Mouse (Mus musculus) limb, embryonic 11.5 days (tissue): ENCODE data around the gene Spata21. TPM values are rescaled to one million over a fixed set of nuclear protein-coding genes. Genes with fewer than 3 reads are reported as not detected.
A peak's percentile ranks its signal among the peaks of the same experiment; 100 is the strongest.

ENCODE experiments used
- ATAC-seq: fragments of 200-750 bp; cut with Nextera tagmentation; 2 replicates; pipeline ENCODE4 v1.8.0; 2017; ENCODE audit warnings: low read depth; ENCODE audit not compliant: insufficient number of reproducible peaks, low FRiP score, low TSS enrichment
- DNase-seq: peaks from one replicate; pipeline ENCODE4 v3.0.0-alpha.2; 2015; ENCODE audit warnings: low spot score
- H3K27ac ChIP-seq: fragments of 300-500 bp; sonication (generic); replicated peaks from 2 replicates; pipeline ENCODE4 v1.5.1; 2014; ENCODE audit warnings: low read depth, mild to moderate bottlenecking, low read length
- H3K27me3 ChIP-seq: fragments of 300-500 bp; sonication (generic); 2 replicates; pipeline ENCODE4 v1.6.1; 2014; ENCODE audit warnings: mild to moderate bottlenecking, low read length, mixed read lengths; ENCODE audit not compliant: control insufficient read depth, insufficient read depth
- H3K36me3 ChIP-seq: fragments of 300-500 bp; sonication (generic); 2 replicates; pipeline ENCODE4 v1.6.1; 2014; ENCODE audit warnings: mild to moderate bottlenecking, low read length, moderate library complexity, mixed read lengths; ENCODE audit not compliant: control insufficient read depth, insufficient read depth
- H3K4me1 ChIP-seq: fragments of 300-500 bp; sonication (generic); 2 replicates; pipeline ENCODE4 v1.6.1; 2014; ENCODE audit warnings: low read length, mixed read lengths; ENCODE audit not compliant: control insufficient read depth, insufficient read depth
- H3K4me2 ChIP-seq: fragments of 300-500 bp; sonication (generic); 2 replicates; pipeline ENCODE4 v1.6.1; 2014; ENCODE audit warnings: low read depth, mild to moderate bottlenecking, moderate library complexity; ENCODE audit not compliant: severe bottlenecking
- H3K4me3 ChIP-seq: fragments of 300-500 bp; sonication (generic); 2 replicates; pipeline ENCODE4 v1.5.1; 2014; ENCODE audit warnings: low read depth, low read length
- H3K9ac ChIP-seq: fragments of 300-500 bp; sonication (generic); 2 replicates; pipeline ENCODE4 v1.6.1; 2014; ENCODE audit warnings: mild to moderate bottlenecking, low read length
- H3K9me3 ChIP-seq: fragments of 300-500 bp; sonication (generic); 2 replicates; pipeline ENCODE4 v1.6.1; 2016; ENCODE audit warnings: low read length; ENCODE audit not compliant: control insufficient read depth
- WGBS: fragments of 180-500 bp; shearing (Covaris S2); extraction: QIAGEN DNeasy Blood & Tissue Kit; methylation state at CpG from one replicate; pipeline ENCODE4 v1.1.7; 2014; 5-methylcytosine and 5-hydroxymethylcytosine counted together
- polyA plus RNA-seq: library from polyadenylated mRNA; unstranded; fragments of >200 nt; fragmentation: Nextera tagmentation; extraction: Ambion mirVana; gene quantifications from 2 replicates; pipeline ENCODE4 v1.2.1, GENCODE M21; 2014

Gene Spata21
- polyA plus RNA-seq, 1 experiment from 2014 or later, result 0.32 TPM

DNA sequence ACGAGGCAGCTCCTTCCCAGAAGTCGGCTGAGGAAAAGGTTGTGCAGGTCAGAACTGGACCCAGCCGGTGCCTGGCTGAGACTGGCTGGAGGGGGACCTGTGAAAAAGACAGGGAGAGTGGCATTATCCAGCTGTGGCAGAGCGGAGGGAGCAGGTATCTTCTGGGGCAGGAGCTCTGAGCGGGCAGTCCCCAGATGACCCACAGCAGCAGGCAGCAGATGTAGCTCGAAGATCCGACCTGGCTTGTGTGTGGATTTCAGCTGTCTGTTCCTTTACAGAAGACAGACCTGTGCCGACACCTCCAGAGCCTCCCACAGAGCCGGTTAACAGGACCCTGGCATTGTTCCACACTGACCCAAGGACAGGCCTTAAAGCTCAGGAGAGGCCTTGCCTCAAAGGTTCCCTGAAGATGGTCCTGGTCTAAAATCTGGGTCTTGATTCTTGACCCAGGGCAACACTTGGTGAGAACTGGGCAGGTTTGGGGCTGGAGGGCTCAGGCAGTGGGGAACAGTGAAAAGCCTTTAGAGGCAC lies 20.6 kb upstream of the Spata21 start:
- DNase-seq (no peak), ATAC-seq (no peak)
- Histone ChIP-seq H3K4me2 (no peak overlapping the region), H3K9ac (no peak overlapping the region), H3K27me3 (no peaks in the 10 kb centered on the region), H3K36me3 (peaks cover 25% of the 10 kb centered on the region), H3K4me1 (no peaks in the 10 kb centered on the region), H3K27ac (no peak overlapping the region), H3K4me3 (no peak overlapping the region), H3K9me3 (no peaks in the 10 kb centered on the region)
- WGBS, result 91% methylated on average over 9 of the region's 9 CpGs

DNA sequence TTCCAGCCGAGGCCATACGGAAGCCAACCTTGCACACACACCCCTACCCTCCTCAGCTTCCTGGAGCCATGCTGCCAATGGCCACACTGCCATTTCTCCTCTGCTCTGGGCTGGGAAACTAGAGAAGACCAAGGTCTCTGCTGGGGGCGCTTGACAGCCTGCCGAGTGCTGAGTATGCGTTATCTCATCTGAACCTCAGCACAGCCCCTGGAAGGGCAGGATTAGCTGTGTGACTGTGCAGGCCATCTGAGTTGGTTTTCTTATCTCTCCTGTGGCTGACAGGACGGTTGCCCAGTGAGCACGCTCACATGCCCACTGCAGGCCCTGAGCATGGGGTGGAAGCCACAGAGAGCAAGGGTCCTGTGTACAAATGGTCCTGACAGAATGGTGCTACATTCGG lies 19.5 kb upstream of the Spata21 start:
- Histone ChIP-seq H3K9me3 (no peaks in the 10 kb centered on the region), H3K4me3 (no peak overlapping the region), H3K4me1 (no peaks in the 10 kb centered on the region), H3K27ac (no peak overlapping the region), H3K36me3 (peaks cover 31% of the 10 kb centered on the region), H3K4me2 (no peak overlapping the region), H3K9ac (no peak overlapping the region), H3K27me3 (no peaks in the 10 kb centered on the region)
- WGBS, result 89% methylated on average over 8 of the region's 8 CpGs
- DNase-seq, result no peak
- no peak for ATAC-seq

DNA sequence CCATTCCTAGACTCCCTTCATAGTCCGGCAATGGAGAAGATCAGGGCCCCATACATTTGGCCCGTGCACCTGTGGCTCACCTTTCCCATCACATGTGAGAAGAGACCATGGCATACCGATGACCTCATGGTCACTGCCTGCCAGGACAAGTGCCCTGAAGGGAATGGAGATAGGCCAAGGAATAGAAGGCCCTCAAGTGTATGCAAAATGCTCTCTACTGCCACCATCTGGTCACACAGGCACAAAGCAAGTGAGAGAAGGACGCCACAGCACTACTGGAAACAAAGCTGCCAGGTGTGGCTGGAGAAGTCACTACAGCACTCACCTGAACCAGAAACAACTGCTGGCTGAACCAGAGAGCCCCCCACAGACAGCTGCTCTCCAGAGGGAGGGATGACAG lies 18.4 kb upstream of the Spata21 start:
- Histone ChIP-seq H3K9me3 (no peaks in the 10 kb centered on the region), H3K4me3 (no peak overlapping the region), H3K9ac (no peak overlapping the region), H3K36me3 (peaks cover 31% of the 10 kb centered on the region), H3K4me1 (no peaks in the 10 kb centered on the region), H3K4me2 (no peak overlapping the region), H3K27me3 (no peaks in the 10 kb centered on the region), H3K27ac (no peak overlapping the region)
- DNase-seq (peak; percentile 69), ATAC-seq (no peak)
- WGBS, result 60% methylated on average over 4 of the region's 4 CpGs

DNA sequence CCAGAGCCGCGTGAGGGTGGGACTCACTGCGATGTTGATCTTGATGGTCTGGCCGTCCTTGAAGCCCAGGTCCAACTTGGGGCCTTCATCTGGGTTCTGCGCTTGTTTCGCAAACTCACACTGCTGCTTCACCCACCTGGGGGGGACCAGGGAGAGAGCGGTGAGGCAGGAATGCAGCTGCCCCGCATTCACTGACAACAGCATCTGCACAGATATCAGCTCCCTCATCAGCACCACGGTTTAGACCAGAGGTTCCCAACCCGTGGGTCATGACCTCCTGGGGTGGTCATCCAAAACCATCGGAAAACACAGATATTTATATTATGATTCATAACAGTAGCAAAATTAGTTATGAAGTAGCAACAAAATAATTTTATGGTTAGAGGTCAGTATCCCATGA lies 15.6 kb upstream of the Spata21 start:
- Histone ChIP-seq H3K4me1 (peaks cover 8% of the 10 kb centered on the region; the same call in 1 of the 2 replicates), H3K4me3 (no peak overlapping the region), H3K9ac (no peak overlapping the region), H3K4me2 (no peak overlapping the region), H3K27ac (no peak overlapping the region), H3K27me3 (no peaks in the 10 kb centered on the region), H3K9me3 (no peaks in the 10 kb centered on the region), H3K36me3 (peaks cover 19% of the 10 kb centered on the region)
- WGBS, result 95% methylated on average over 11 of the region's 11 CpGs
- DNase-seq (no peak), ATAC-seq (no peak)

DNA sequence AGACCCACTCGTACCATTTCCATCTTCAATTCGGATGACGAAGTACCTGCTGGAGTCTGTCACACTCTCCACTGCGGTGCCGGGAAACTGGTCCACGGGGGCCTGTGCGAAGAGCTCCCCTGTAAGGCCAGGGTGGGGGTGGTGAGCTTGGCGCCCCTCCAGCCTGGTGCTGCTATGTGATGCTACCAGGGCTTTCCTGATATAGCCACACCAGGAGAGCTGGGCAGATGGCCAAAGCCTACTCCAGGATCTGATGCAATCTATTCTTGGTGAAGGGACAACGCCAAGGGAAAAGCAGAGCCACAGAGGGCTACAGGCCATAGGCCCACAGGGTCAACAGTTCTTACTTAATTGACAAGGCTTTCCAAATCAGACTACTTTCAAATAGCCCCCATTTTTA lies 14.5 kb upstream of the Spata21 start:
- no peak for ATAC-seq
- WGBS, result 91% methylated on average over 9 of the region's 9 CpGs
- no peak overlapping the region for H3K9ac ChIP-seq

GRCm38 (mm10) chr4:141074109-141074508 lies 14.0 kb upstream of the Spata21 start:
- ATAC-seq, result no peak
- Histone ChIP-seq H3K9me3 (no peaks in the 10 kb centered on the region), H3K27me3 (no peaks in the 10 kb centered on the region), H3K4me2 (no peak overlapping the region), H3K27ac (no peak overlapping the region), H3K4me3 (no peak overlapping the region), H3K4me1 (peaks cover 9% of the 10 kb centered on the region; the same call in 1 of the 2 replicates), H3K9ac (no peak overlapping the region), H3K36me3 (peaks cover 12% of the 10 kb centered on the region)
- no peak for DNase-seq
- 88% methylated on average over 4 of the region's 4 CpGs for WGBS

More for the DNA sequence above, 14.5 kb upstream of the Spata21 start:
- Histone ChIP-seq H3K9me3 (no peaks in the 10 kb centered on the region), H3K36me3 (peaks cover 15% of the 10 kb centered on the region), H3K4me2 (no peak overlapping the region), H3K27me3 (no peaks in the 10 kb centered on the region), H3K27ac (no peak overlapping the region), H3K4me1 (peaks cover 9% of the 10 kb centered on the region; the same call in 1 of the 2 replicates), H3K4me3 (no peak overlapping the region)
- no peak for DNase-seq

GRCm38 (mm10) chr4:141076761-141077506 lies 11.2 kb upstream of the Spata21 start:
- Histone ChIP-seq H3K27me3 (no peaks in the 10 kb centered on the region), H3K27ac (no peak overlapping the region), H3K4me2 (peak overlapping the region; percentile 95), H3K9me3 (no peaks in the 10 kb centered on the region), H3K9ac (peak overlapping the region; percentile 88), H3K4me3 (peak overlapping the region; percentile 100), H3K4me1 (peaks cover 9% of the 10 kb centered on the region; the same call in 1 of the 2 replicates), H3K36me3 (peaks cover 6% of the 10 kb centered on the region)
- DNase-seq (no peak), ATAC-seq (no peak)
- 84% methylated on average over 17 of the region's 17 CpGs for WGBS

DNA sequence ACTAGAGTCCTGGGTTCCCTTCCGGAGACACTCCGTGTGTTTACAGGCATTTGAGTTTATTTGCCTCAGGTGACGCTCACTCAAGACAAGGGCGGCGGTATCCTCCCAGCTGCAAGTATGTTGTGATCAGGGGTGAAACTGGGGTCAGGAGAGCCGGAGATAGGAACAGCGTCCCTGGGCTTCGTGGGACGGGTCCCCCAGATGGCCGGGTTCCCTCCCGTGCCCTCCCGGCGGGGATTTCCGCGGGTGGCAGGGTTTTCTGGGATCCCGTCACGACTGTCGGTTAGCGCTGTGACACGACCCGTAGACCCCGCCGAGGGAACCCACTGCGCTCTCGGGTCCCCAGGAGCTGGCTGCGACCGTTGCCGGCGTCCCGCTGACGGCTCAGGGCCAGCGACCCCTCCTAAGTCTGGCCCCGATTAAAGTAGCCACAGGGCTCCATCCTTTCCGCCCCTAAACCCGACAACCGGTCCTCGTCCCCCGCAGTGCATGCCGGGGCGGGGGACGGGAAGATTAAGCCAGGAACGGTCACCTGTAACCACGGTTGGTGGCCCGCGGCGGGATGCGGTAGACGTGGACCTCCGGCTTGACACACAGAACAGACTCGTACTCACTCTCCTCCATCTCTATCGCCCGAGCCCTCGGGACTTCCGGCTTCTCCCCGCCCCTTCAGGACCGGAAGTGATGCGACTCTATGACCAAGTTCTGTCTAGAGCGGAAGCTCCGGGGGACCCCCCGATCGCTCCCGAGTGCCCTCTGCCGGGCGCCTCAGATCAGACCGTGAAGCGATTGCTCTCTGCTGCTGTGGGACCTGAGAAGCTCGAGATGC lies 10.2 kb upstream of the Spata21 start, which contains the start of gene Necap2:
Gene Necap2, minus strand, starts transcription at position 677 of the 829 bp plus-strand sequence.
- under 1% methylated on average over 67 of the region's 67 CpGs for WGBS
- Histone ChIP-seq H3K4me1 (peaks cover 9% of the 10 kb centered on the region; the same call in 1 of the 2 replicates), H3K9ac (peak within 1 kb of the TSS; percentile 88), H3K36me3 (peaks cover 5% of the 10 kb centered on the region), H3K4me2 (peak within 1 kb of the TSS; percentile 95), H3K9me3 (no peaks in the 10 kb centered on the region), H3K27me3 (no peaks in the 10 kb centered on the region), H3K4me3 (peak within 1 kb of the TSS; percentile 100), H3K27ac (no peak within 1 kb of the TSS)
- ATAC-seq (peak; percentile 88), DNase-seq (peak; percentile 97)
